Mouse (Mus musculus) liver, adult 2 months (tissue): ENCODE results near the gene Lrig1.

Experiments
- CTCF ChIP-seq: fragments of 200-500 bp; IDR thresholded peaks from 2 replicates; pipeline ENCODE4 v1.5.1; 2011; ENCODE audit warnings: low read depth, low read length, control low read depth
- POLR2A ChIP-seq: fragments of 200-500 bp; IDR thresholded peaks from 2 replicates; pipeline ENCODE4 v1.6.1; 2011; ENCODE audit warnings: low read length, control low read depth; ENCODE audit not compliant: insufficient read depth; ENCODE audit errors: extremely low read depth

GRCm38 (mm10) chr6:94676300-94676699 lies 23.7 kb downstream of the Lrig1 start:
- TF ChIP-seq CTCF (no peak), POLR2A (no peak)
